Mouse (Mus musculus): ENCODE measurements around the gene Rab5c. TPM values are rescaled to one million over a fixed set of nuclear protein-coding genes. Genes with fewer than 3 reads are reported as not detected.
A peak's percentile ranks its signal among the peaks of the same experiment; 100 is the strongest.

The Rab5c gene
- polyA plus RNA-seq, 1 experiment from 2014 or later: 31.6 TPM

GRCm38 (mm10) chr11:100749469-100749868 is 11.5 kb upstream of the Rab5c start:
- no peak overlapping the region for H3K9ac ChIP-seq (replicated peaks)
- H3K4me1 ChIP-seq: no peaks in the 10 kb centered on the region
- 59% methylated on average over 25 of the region's 25 CpGs for WGBS
- peaks cover 3% of the 10 kb centered on the region; the same call in 1 of the 2 replicates for H3K36me3 ChIP-seq
- no peaks in the 10 kb centered on the region for H3K9me3 ChIP-seq
- H3K4me2 ChIP-seq (replicated peaks): no peak overlapping the region
- no peak overlapping the region for H3K27ac ChIP-seq (replicated peaks)
- no peak overlapping the region for H3K4me3 ChIP-seq
- ATAC-seq (replicated peaks): no peak
- no peaks in the 10 kb centered on the region for H3K27me3 ChIP-seq

- Histone ChIP-seq H3K27ac (replicated peaks) (no peak overlapping the region), H3K9ac (replicated peaks) (no peak overlapping the region), H3K4me1 (no peaks in the 10 kb centered on the region), H3K4me2 (replicated peaks) (no peak overlapping the region), H3K9me3 (no peaks in the 10 kb centered on the region), H3K4me3 (no peak overlapping the region), H3K36me3 (peaks cover 3% of the 10 kb centered on the region; the same call in 1 of the 2 replicates), H3K27me3 (no peaks in the 10 kb centered on the region)
- ATAC-seq (replicated peaks): no peak
- 85% methylated on average over 4 of the region's 4 CpGs for WGBS
Observed at GRCm38 (mm10) chr11:100748620-100749019, 10.6 kb upstream of the Rab5c start.

GRCm38 (mm10) chr11:100747114-100747513 is 9.1 kb upstream of the Rab5c start:
- H3K4me1 ChIP-seq: no peaks in the 10 kb centered on the region
- no peak overlapping the region for H3K4me2 ChIP-seq (replicated peaks)
- H3K9ac ChIP-seq (replicated peaks): no peak overlapping the region
- H3K27ac ChIP-seq (replicated peaks): no peak overlapping the region
- no peak overlapping the region for H3K4me3 ChIP-seq
- no peaks in the 10 kb centered on the region for H3K27me3 ChIP-seq
- WGBS: 72% methylated on average over 5 of the region's 5 CpGs
- H3K9me3 ChIP-seq: no peaks in the 10 kb centered on the region
- ATAC-seq (replicated peaks): no peak
- peaks cover 3% of the 10 kb centered on the region; the same call in 1 of the 2 replicates for H3K36me3 ChIP-seq

- Histone ChIP-seq H3K4me1 (no peaks in the 10 kb centered on the region), H3K9ac (replicated peaks) (no peak overlapping the region), H3K27me3 (no peaks in the 10 kb centered on the region), H3K9me3 (no peaks in the 10 kb centered on the region), H3K36me3 (peaks cover 2% of the 10 kb centered on the region; the same call in 1 of the 2 replicates), H3K27ac (replicated peaks) (no peak overlapping the region), H3K4me2 (replicated peaks) (no peak overlapping the region), H3K4me3 (no peak overlapping the region)
- 86% methylated on average over 10 of the region's 10 CpGs for WGBS
- no peak for ATAC-seq (replicated peaks)
Observed at GRCm38 (mm10) chr11:100746546-100746945, 8.5 kb upstream of the Rab5c start.

GRCm38 (mm10) chr11:100745085-100745484 is 7.1 kb upstream of the Rab5c start:
- H3K9me3 ChIP-seq: no peaks in the 10 kb centered on the region
- WGBS: 14% methylated on average over 6 of the region's 6 CpGs

GRCm38 (mm10) chr11:100741348-100741747 is 3.3 kb upstream of the Rab5c start:
- 82% methylated on average over 6 of the region's 6 CpGs for WGBS
- Histone ChIP-seq H3K27ac (replicated peaks) (no peak overlapping the region), H3K9ac (replicated peaks) (no peak overlapping the region), H3K36me3 (no peaks in the 10 kb centered on the region), H3K27me3 (no peaks in the 10 kb centered on the region), H3K9me3 (no peaks in the 10 kb centered on the region), H3K4me1 (peaks cover 17% of the 10 kb centered on the region), H3K4me2 (replicated peaks) (no peak overlapping the region), H3K4me3 (no peak overlapping the region)
- ATAC-seq (replicated peaks): no peak

More at GRCm38 (mm10) chr11:100745085-100745484, 7.1 kb upstream of the Rab5c start:
- Histone ChIP-seq H3K4me2 (replicated peaks) (no peak overlapping the region), H3K27me3 (no peaks in the 10 kb centered on the region), H3K4me3 (no peak overlapping the region), H3K9ac (replicated peaks) (no peak overlapping the region), H3K4me1 (no peaks in the 10 kb centered on the region), H3K27ac (replicated peaks) (no peak overlapping the region), H3K36me3 (no peaks in the 10 kb centered on the region)
- ATAC-seq (replicated peaks): no peak

- WGBS: 8% methylated on average over 5 of the region's 5 CpGs
- peak overlapping the region; percentile 83 for H3K4me2 ChIP-seq (replicated peaks)
- peak; percentile 17; the same call in 1 of the 2 replicates for ATAC-seq (replicated peaks)
- H3K27ac ChIP-seq (replicated peaks): peak overlapping the region; percentile 88
- no peaks in the 10 kb centered on the region for H3K27me3 ChIP-seq
- peak overlapping the region; percentile 64 for H3K9ac ChIP-seq (replicated peaks)
- H3K9me3 ChIP-seq: no peaks in the 10 kb centered on the region
- H3K36me3 ChIP-seq: no peaks in the 10 kb centered on the region
- peak overlapping the region; percentile 72 for H3K4me3 ChIP-seq
- H3K4me1 ChIP-seq: peaks cover 22% of the 10 kb centered on the region
Observed at GRCm38 (mm10) chr11:100738749-100739148, 734 bp upstream of the Rab5c start.

- Histone ChIP-seq H3K4me2 (replicated peaks) (peak overlapping the region; percentile 83), H3K36me3 (peaks cover 3% of the 10 kb centered on the region), H3K9me3 (no peaks in the 10 kb centered on the region), H3K27ac (replicated peaks) (peak overlapping the region; percentile 57), H3K27me3 (no peaks in the 10 kb centered on the region), H3K4me1 (peaks cover 22% of the 10 kb centered on the region), H3K9ac (replicated peaks) (peak overlapping the region; percentile 88), H3K4me3 (peak overlapping the region; percentile 72)
- no peak for ATAC-seq (replicated peaks)
- 3% methylated on average over 13 of the region's 13 CpGs for WGBS
Observed at GRCm38 (mm10) chr11:100737105-100737733, 796 bp downstream of the Rab5c start.

GRCm38 (mm10) chr11:100736746-100737080 is 1.3 kb downstream of the Rab5c start:
- Histone ChIP-seq H3K27ac (replicated peaks) (no peak overlapping the region), H3K4me1 (peaks cover 22% of the 10 kb centered on the region), H3K4me3 (peak overlapping the region; percentile 72), H3K36me3 (peaks cover 3% of the 10 kb centered on the region), H3K9ac (replicated peaks) (peak overlapping the region; percentile 88), H3K9me3 (no peaks in the 10 kb centered on the region), H3K27me3 (no peaks in the 10 kb centered on the region), H3K4me2 (replicated peaks) (peak overlapping the region; percentile 83)
- ATAC-seq (replicated peaks): no peak
- WGBS: 80% methylated on average over 4 of the region's 4 CpGs

GRCm38 (mm10) chr11:100735954-100736745 is 1.9 kb downstream of the Rab5c start:
- Histone ChIP-seq H3K27ac (replicated peaks) (no peak overlapping the region), H3K9me3 (no peaks in the 10 kb centered on the region), H3K9ac (replicated peaks) (0 out of 2 replicates have a peak overlapping the region, but pooled peaks have one; percentile 88), H3K4me1 (peaks cover 22% of the 10 kb centered on the region), H3K36me3 (peaks cover 3% of the 10 kb centered on the region), H3K4me3 (peak overlapping the region; percentile 72), H3K4me2 (replicated peaks) (peak overlapping the region; percentile 83; the same call in 1 of the 2 replicates), H3K27me3 (no peaks in the 10 kb centered on the region)
- 83% methylated on average over 14 of the region's 14 CpGs for WGBS
- no peak for ATAC-seq (replicated peaks)

GRCm38 (mm10) chr11:100735134-100735865 is 2.7 kb downstream of the Rab5c start:
- H3K4me3 ChIP-seq: no peak overlapping the region
- H3K4me1 ChIP-seq: peaks cover 22% of the 10 kb centered on the region
- no peak for ATAC-seq (replicated peaks)
- no peak overlapping the region for H3K27ac ChIP-seq (replicated peaks)
- peaks cover 3% of the 10 kb centered on the region for H3K36me3 ChIP-seq
- no peak overlapping the region for H3K9ac ChIP-seq (replicated peaks)
- no peaks in the 10 kb centered on the region for H3K27me3 ChIP-seq
- H3K9me3 ChIP-seq: no peaks in the 10 kb centered on the region
- 93% methylated on average over 9 of the region's 9 CpGs for WGBS
- no peak overlapping the region for H3K4me2 ChIP-seq (replicated peaks)

Measured in forebrain, embryonic 15.5 days (tissue).